Comparison of ENCODE assay signal across 14 mouse cellular contexts in genomic region chr9:102551771-102552170, GRCm38 (mm10). TPM values are rescaled to one million over a fixed set of nuclear protein-coding genes. Genes with fewer than 3 reads are reported as not detected.
A peak's percentile ranks its signal among the peaks of the same experiment; 100 is the strongest.
DNase-seq lines count a peak whose midpoint lies in the region; ATAC-seq and TF ChIP-seq lines count a peak whose summit lies in the region.
"Had no signal": no experiment of that assay in that cellular context is flagged by ENCODE, and none has a peak within 500 bp of the region (broad histone marks: within the 10 kb centered on the region; RNA-seq: fewer than 3 reads in every experiment).

No protein-coding gene starts in this region.

- no peaks in the 10 kb centered on the region for H3K36me3 ChIP-seq in heart, postnatal 0 days (replicated peaks; ENCODE audit: control insufficient read depth, insufficient read depth, low read length)
- H3K36me3 ChIP-seq in midbrain, embryonic 15.5 days (replicated peaks), result no peaks in the 10 kb centered on the region
- H3K36me3 ChIP-seq: hindbrain, embryonic 15.5 days had no signal

- ATAC-seq in heart, postnatal 0 days (ENCODE audit: insufficient read depth, low read depth), result peak; percentile 14; the same call in 1 of the 2 replicates
- ATAC-seq in midbrain, embryonic 15.5 days (replicated peaks), result no peak

- no peak for TF ChIP-seq EP300 in heart, postnatal 0 days (IDR thresholded peaks at IDR 0.05; ENCODE audit: low read depth)

- WGBS in heart, postnatal 0 days, result 38% methylated on average over 10 of the region's 10 CpGs
- WGBS in midbrain, embryonic 15.5 days, result 87% methylated on average over 10 of the region's 10 CpGs

- H3K9me3 ChIP-seq in heart, postnatal 0 days (replicated peaks; ENCODE audit: control insufficient read depth, low read length), result no peaks in the 10 kb centered on the region
- H3K9me3 ChIP-seq in midbrain, embryonic 15.5 days, result no peaks in the 10 kb centered on the region
- H3K9me3 ChIP-seq: hindbrain, embryonic 15.5 days had no signal

- no peak overlapping the region for H3K4me2 ChIP-seq in heart, postnatal 0 days (ENCODE audit: low read depth, low read length)
- no peak overlapping the region for H3K4me2 ChIP-seq in midbrain, embryonic 15.5 days
- H3K4me2 ChIP-seq: hindbrain, embryonic 15.5 days had no signal

- TF ChIP-seq CTCF in heart, postnatal 0 days (IDR thresholded peaks at IDR 0.05; ENCODE audit: low read depth), result no peak

- H3K4me3 ChIP-seq in heart, postnatal 0 days (ENCODE audit: low read depth, low read length), result no peak overlapping the region
- H3K4me3 ChIP-seq in midbrain, embryonic 15.5 days, result no peak overlapping the region
- H3K4me3 ChIP-seq: hindbrain, embryonic 15.5 days had no signal

- 0 out of 2 replicates have a peak, but pooled peaks cover 5% of the 10 kb centered on the region for H3K27me3 ChIP-seq in heart, postnatal 0 days (ENCODE audit: control insufficient read depth, insufficient read depth, low read length)
- no peaks in the 10 kb centered on the region for H3K27me3 ChIP-seq in midbrain, embryonic 15.5 days (replicated peaks)

- no peak overlapping the region for H3K27ac ChIP-seq in heart, postnatal 0 days (ENCODE audit: low read depth)
- no peak overlapping the region for H3K27ac ChIP-seq in midbrain, embryonic 15.5 days
- H3K27ac ChIP-seq: hindbrain, embryonic 15.5 days had no signal

- no peaks in the 10 kb centered on the region for H3K4me1 ChIP-seq in heart, postnatal 0 days (ENCODE audit: control insufficient read depth, insufficient read depth)
- peaks cover 10% of the 10 kb centered on the region for H3K4me1 ChIP-seq in midbrain, embryonic 15.5 days

- DNase-seq in heart, postnatal 0 days (ENCODE audit: low spot score), result no peak
- no peak for DNase-seq in heart, adult 11 months
- DNase-seq in 416B (ENCODE audit: low read depth) (peak; percentile 46), adipocyte (ENCODE audit: low spot score) (peak; percentile 9)
- DNase-seq in kidney, postnatal 14 days, result peak; percentile 32
- DNase-seq in spleen, postnatal 4 days (ENCODE audit: low spot score in 2 of 2), result no peak
- DNase-seq: gastrocnemius, postnatal 14 days; liver; midbrain, embryonic 14.5 days; right cerebral cortex, postnatal 4 days; thymus, adult 2 months had no signal

- no peak overlapping the region for H3K9ac ChIP-seq in heart, postnatal 0 days (replicated peaks; ENCODE audit: low read depth, low read length)
- H3K9ac ChIP-seq in midbrain, embryonic 15.5 days, result no peak overlapping the region
- H3K9ac ChIP-seq: hindbrain, embryonic 15.5 days had no signal

RNA-seq across cellular contexts. Expression of gene Ky, which starts 46.2 kb away (rescaled TPM):
- 1.9 and 22.1 TPM in 2 replicates for total RNA-seq in heart, postnatal 0 days (2014; rRNA removed; ENCODE audit: low replicate concordance)
- polyA plus RNA-seq in heart, postnatal 0 days (2015; fragmentation: Nextera tagmentation; extraction: Ambion mirVana), result 1.8 and 2.1 TPM in 2 replicates
- polyA plus RNA-seq in midbrain, embryonic 15.5 days (2015; fragmentation: Nextera tagmentation; extraction: Ambion mirVana), result 0.52 and 0.80 TPM in 2 replicates
- total RNA-seq: common myeloid progenitor, adult 5-6 weeks had no signal

Comparison
In these comparisons a context has a peak if more than half of its experiments do, and no peak if none do; other contexts are left out.
1. DNase-seq: peak in 416B (single experiment), adipocyte (single experiment) and kidney, postnatal 14 days (single experiment); none in heart, postnatal 0 days (single experiment), heart, adult 11 months (single experiment) and spleen, postnatal 4 days (0 of 2).